Mouse (Mus musculus) limb, embryonic 12.5 days (tissue): ENCODE data around the gene Arfip1. TPM values are rescaled to one million over a fixed set of nuclear protein-coding genes. Genes with fewer than 3 reads are reported as not detected.

Source experiments
- ATAC-seq: fragments of 200-750 bp; cut with Nextera tagmentation; 2 replicates; pipeline ENCODE4 v1.8.0; 2017; ENCODE audit warnings: low read depth, moderate TSS enrichment; ENCODE audit not compliant: insufficient number of reproducible peaks, insufficient read depth, low FRiP score, low TSS enrichment
- H3K27ac ChIP-seq: fragments of 300-500 bp; sonication (generic); 2 replicates; pipeline ENCODE4 v1.5.1; 2016; ENCODE audit warnings: mild to moderate bottlenecking, moderate library complexity
- H3K27me3 ChIP-seq: fragments of 300-500 bp; sonication (generic); 2 replicates; pipeline ENCODE4 v1.6.1; 2016; ENCODE audit warnings: mild to moderate bottlenecking, moderate library complexity
- H3K36me3 ChIP-seq: fragments of 300-500 bp; sonication (generic); 2 replicates; pipeline ENCODE4 v1.6.1; 2016; ENCODE audit warnings: mild to moderate bottlenecking, moderate library complexity
- H3K4me1 ChIP-seq: fragments of 300-500 bp; sonication (generic); replicated peaks from 2 replicates; pipeline ENCODE4 v1.6.1; 2016
- H3K4me2 ChIP-seq: fragments of 300-500 bp; sonication (generic); 2 replicates; pipeline ENCODE4 v1.6.1; 2016; ENCODE audit warnings: mild to moderate bottlenecking, moderate library complexity
- H3K4me3 ChIP-seq: fragments of 300-500 bp; sonication (generic); replicated peaks from 2 replicates; pipeline ENCODE4 v1.5.1; 2016; ENCODE audit warnings: mild to moderate bottlenecking
- H3K9ac ChIP-seq: fragments of 300-500 bp; sonication (generic); replicated peaks from 2 replicates; pipeline ENCODE4 v1.6.1; 2016; ENCODE audit warnings: mild to moderate bottlenecking, moderate library complexity
- H3K9me3 ChIP-seq: fragments of 300-500 bp; sonication (generic); 2 replicates; pipeline ENCODE4 v1.6.1; 2016; ENCODE audit warnings: mild to moderate bottlenecking, moderate library complexity
- WGBS: fragments of 180-500 bp; shearing (Covaris S2); methylation state at CpG from one replicate; pipeline ENCODE4 v1.1.7; 2016; 5-methylcytosine and 5-hydroxymethylcytosine counted together
- polyA plus RNA-seq: library from polyadenylated mRNA; unstranded; fragments of >200 nt; fragmentation: Nextera tagmentation; extraction: Ambion mirVana; gene quantifications from 2 replicates; pipeline ENCODE4 v1.2.1, GENCODE M21; 2016

Gene Arfip1
- polyA plus RNA-seq, 1 experiment from 2014 or later = 35.5 TPM

DNA sequence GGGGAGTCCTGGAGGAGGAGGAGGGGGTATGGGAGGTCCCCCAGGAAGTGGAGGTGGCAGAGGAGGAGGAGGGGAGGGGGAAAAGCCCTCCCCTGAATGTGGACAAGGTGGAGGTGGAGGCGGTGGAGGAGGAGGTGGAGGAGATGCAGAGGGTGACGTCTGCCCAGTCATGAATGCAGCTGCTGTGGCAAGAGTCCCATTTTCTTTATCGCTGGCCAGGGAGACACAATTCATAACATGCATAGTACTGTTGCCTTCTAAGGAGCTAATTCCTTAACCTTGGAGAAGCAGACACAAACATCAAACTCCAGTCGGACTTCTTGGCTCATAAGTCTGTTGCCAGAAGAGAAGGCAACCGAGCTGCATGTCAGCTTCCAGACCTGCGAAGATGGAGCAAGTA, 108.0 kb downstream of the Arfip1 start:
- WGBS = 80% methylated on average over 6 of the region's 6 CpGs
- H3K4me1 ChIP-seq = peaks cover 31% of the 10 kb centered on the region
- no peak overlapping the region for H3K4me2 ChIP-seq
- H3K27me3 ChIP-seq = peaks cover 38% of the 10 kb centered on the region
- no peaks in the 10 kb centered on the region for H3K9me3 ChIP-seq
- H3K36me3 ChIP-seq = no peaks in the 10 kb centered on the region
- no peak overlapping the region for H3K4me3 ChIP-seq
- H3K9ac ChIP-seq = no peak overlapping the region
- ATAC-seq = no peak
- no peak overlapping the region for H3K27ac ChIP-seq

DNA sequence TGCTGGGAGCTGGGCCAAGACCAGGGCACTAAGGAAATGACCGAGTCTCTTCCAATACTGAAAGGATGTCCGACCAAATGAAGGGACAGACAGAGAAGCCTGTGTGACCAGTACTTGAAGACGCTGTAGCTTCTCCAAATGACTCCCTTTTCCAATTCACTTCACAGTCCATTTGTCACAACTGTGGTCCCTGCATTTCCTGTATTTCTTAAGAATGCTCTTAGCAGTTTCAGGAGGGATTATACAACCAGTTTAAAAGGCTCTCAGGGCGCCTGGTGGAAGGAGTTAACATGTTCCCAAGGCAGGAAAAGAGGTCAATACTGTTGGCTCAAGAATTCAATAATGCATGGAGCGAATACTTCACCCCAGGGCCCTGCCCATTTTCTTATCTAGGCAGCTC, 109.5 kb downstream of the Arfip1 start:
- H3K4me2 ChIP-seq = no peak overlapping the region
- no peak overlapping the region for H3K27ac ChIP-seq
- H3K36me3 ChIP-seq = no peaks in the 10 kb centered on the region
- no peaks in the 10 kb centered on the region for H3K9me3 ChIP-seq
- peaks cover 25% of the 10 kb centered on the region for H3K4me1 ChIP-seq
- 49% methylated on average over 5 of the region's 5 CpGs for WGBS
- peaks cover 23% of the 10 kb centered on the region for H3K27me3 ChIP-seq
- H3K4me3 ChIP-seq = no peak overlapping the region
- H3K9ac ChIP-seq = no peak overlapping the region
- no peak for ATAC-seq

DNA sequence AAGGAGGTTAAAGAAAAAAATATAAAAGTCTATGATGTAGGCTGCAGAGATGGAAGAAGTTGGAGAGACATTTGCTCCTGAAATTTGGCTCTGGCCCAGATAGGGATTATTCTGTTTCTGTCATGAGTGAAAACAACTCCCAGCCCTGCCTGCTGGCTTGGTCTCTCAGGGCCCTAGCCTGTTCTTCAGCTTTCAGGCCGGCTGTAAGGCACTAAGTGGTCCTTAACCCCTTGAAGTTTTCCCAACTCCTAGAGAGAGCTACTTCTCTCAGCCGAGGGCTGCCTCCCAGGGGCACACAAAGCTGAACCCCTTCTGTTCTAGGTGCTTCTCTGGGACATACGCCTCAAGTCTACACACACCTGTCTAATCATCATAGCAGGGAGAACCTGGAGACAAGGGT, 109.9 kb downstream of the Arfip1 start:
- H3K36me3 ChIP-seq = no peaks in the 10 kb centered on the region
- no peak overlapping the region for H3K27ac ChIP-seq
- peaks cover 25% of the 10 kb centered on the region for H3K4me1 ChIP-seq
- no peak overlapping the region for H3K4me2 ChIP-seq
- no peak overlapping the region for H3K4me3 ChIP-seq
- peaks cover 19% of the 10 kb centered on the region for H3K27me3 ChIP-seq
- WGBS = 38% methylated on average over 3 of the region's 3 CpGs
- ATAC-seq = no peak
- H3K9ac ChIP-seq = no peak overlapping the region
- H3K9me3 ChIP-seq = no peaks in the 10 kb centered on the region

DNA sequence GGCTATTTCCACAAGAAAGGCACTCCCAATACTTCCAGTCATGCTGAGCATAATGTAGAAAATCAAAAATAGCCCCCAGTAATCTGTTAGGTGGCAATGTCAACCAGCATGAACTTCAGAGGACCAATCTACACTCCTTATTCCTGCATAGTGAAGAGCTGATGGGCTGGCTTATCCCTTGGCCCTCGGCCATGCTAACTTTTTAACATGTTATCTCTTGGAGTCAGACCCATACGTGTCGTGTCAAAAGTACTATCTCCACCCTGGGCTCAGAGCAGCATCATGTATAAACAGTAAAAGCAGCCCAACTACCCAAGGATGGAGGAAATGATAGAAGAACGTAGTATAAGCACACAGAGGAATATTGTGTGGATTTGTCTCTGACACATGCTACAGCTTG, 111.3 kb downstream of the Arfip1 start:
- Histone ChIP-seq H3K27me3 (peaks cover 10% of the 10 kb centered on the region; the same call in 1 of the 2 replicates), H3K27ac (no peak overlapping the region), H3K36me3 (no peaks in the 10 kb centered on the region), H3K9me3 (no peaks in the 10 kb centered on the region), H3K4me3 (no peak overlapping the region), H3K4me2 (no peak overlapping the region), H3K9ac (no peak overlapping the region), H3K4me1 (peaks cover 25% of the 10 kb centered on the region)
- ATAC-seq = no peak
- WGBS = 92% methylated on average over 4 of the region's 4 CpGs

DNA sequence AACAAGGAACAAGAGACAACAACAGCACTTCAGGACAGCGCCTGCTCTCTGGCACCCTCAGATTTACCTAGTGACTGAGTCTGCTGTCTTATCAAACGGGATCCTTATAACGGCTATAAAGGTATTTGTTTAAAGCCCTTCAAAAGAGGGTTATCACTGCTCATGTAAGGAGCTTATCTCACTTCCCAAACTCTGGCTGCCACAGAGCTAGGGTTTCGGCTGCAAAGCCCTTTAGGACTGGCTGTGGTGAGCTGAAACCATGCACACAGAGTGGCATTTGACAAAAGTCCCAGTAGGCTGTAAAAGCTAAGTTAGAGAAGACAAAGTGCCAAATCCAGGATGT, 114.3 kb downstream of the Arfip1 start:
- peaks cover 10% of the 10 kb centered on the region for H3K4me1 ChIP-seq
- no peak overlapping the region for H3K4me2 ChIP-seq
- H3K27me3 ChIP-seq = no peaks in the 10 kb centered on the region
- H3K4me3 ChIP-seq = no peak overlapping the region
- H3K36me3 ChIP-seq = no peaks in the 10 kb centered on the region
- H3K9me3 ChIP-seq = no peaks in the 10 kb centered on the region
- no peak overlapping the region for H3K27ac ChIP-seq
- no peak overlapping the region for H3K9ac ChIP-seq
- WGBS = 43% methylated on average over 4 of the region's 4 CpGs
- no peak for ATAC-seq

DNA sequence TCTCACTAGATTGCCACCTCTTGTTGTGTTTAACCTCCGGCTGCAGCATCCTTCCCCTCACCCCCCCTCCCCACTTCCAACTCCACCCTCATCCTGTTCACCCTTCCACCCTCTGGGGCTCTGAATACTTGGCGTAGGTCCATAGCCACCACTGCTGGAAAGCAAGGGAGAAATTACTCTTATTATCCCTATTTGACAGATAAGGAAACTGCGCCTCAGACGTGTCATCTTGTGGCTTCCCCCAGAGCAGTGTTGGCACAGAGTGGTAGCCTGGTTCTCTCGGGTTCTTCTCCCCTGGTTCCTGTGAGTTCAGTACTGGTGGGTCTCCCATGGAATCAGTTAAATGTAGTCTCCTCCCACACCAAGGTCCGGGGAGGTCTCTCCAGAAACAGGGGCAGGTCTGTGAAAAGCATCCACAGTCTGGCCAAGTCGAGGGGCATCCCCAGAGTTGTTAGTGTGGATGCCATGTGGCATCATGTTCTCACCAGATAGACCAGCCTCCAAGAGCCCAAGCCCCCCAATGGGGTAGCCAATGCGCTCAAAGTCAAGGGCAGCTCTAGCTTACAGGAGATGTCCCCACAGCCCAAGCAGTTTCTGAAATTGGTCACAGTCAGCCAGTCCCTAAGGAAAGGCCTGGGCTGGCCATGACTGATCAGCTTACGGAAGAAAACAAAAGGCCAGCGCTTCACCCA, 114.9 kb downstream of the Arfip1 start:
- H3K27me3 ChIP-seq = no peaks in the 10 kb centered on the region
- no peak overlapping the region for H3K9ac ChIP-seq
- no peak overlapping the region for H3K4me2 ChIP-seq
- 64% methylated on average over 10 of the region's 10 CpGs for WGBS
- no peaks in the 10 kb centered on the region for H3K9me3 ChIP-seq
- ATAC-seq = no peak
- no peak overlapping the region for H3K4me3 ChIP-seq
- peaks cover 5% of the 10 kb centered on the region for H3K4me1 ChIP-seq
- H3K36me3 ChIP-seq = no peaks in the 10 kb centered on the region
- no peak overlapping the region for H3K27ac ChIP-seq

DNA sequence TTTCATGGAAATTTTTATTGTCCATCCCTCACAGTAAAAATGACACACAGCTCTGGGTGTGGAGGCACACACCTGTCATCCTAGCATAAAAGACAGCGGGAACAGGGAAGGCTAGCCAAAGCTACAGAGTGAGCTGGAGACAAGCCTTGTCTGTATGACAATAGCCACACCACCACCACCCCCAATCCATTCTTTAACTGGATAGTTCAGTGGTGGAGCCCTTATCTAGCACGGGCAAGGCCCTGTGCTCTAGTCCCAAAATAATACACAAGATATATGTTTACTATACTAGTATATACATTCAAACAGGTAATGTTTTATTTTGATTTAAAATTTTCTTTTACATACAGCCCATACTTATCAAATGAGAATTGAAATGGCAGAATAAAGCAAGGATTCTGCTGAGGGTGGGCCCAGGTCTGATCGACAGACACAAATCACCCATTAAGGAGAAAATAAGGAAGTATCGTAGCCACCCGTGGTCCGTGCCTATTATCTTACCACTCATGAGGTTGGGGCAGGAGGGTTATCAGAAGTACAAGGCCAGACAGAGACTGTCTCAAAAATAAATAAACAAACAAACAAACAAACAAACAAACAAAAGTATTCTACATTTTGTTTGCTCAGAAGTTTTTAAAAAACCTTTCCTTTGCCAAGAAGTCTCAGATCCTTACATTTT, 116.5 kb downstream of the Arfip1 start:
- H3K4me2 ChIP-seq = no peak overlapping the region
- no peak for ATAC-seq
- no peak overlapping the region for H3K9ac ChIP-seq
- H3K27ac ChIP-seq = no peak overlapping the region
- no peaks in the 10 kb centered on the region for H3K9me3 ChIP-seq
- H3K4me3 ChIP-seq = no peak overlapping the region
- no peaks in the 10 kb centered on the region for H3K27me3 ChIP-seq
- H3K36me3 ChIP-seq = no peaks in the 10 kb centered on the region
- WGBS = 77% methylated on average over 6 of the region's 6 CpGs
- H3K4me1 ChIP-seq = peaks cover 11% of the 10 kb centered on the region

DNA sequence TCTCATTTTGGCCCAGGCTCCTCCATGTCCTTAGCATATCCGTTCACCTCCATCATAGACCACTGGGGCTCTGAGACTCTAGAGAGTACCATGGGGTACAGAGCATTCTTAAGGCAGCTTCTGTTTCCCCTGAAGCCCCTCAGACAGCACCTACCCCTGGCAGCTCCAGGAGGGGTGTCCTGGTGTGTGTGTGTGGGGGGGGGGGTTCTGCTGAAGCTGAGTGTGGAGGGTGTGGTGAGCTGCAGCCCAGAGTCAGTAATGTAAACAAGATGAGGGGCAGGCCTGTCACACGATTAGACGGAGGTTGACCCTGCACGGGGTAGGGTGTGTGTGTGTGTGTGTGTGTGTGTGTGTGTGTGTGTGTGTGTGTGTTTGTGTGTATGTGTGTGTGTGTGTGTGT, 120.7 kb downstream of the Arfip1 start:
- H3K4me3 ChIP-seq = no peak overlapping the region
- H3K36me3 ChIP-seq = no peaks in the 10 kb centered on the region
- no peak overlapping the region for H3K9ac ChIP-seq
- H3K4me2 ChIP-seq = no peak overlapping the region
- peak; percentile 66; the same call in 1 of the 2 replicates for ATAC-seq
- H3K27ac ChIP-seq = no peak overlapping the region
- peaks cover 31% of the 10 kb centered on the region for H3K4me1 ChIP-seq
- H3K27me3 ChIP-seq = no peaks in the 10 kb centered on the region
- H3K9me3 ChIP-seq = no peaks in the 10 kb centered on the region
- WGBS = 30% methylated on average over 4 of the region's 4 CpGs

DNA sequence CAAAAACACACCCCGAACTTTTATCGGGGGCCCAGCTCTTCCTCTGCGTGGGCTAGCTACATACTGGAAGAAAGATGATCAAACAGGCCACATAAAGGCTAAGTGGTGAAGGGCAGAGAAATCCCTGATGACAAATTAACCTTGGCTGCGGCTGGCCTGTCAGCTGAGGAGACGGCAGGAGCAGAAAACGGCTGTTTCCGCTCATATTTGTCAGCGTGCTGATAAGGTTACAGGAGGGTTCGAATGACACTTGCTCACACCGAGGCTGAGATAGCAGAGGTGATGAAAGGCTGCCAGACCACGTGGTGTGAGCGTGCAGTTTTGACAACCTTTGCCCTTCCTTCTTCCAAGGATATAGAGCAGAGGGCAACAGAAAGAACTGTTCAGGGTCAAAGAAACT, 121.5 kb downstream of the Arfip1 start:
- 13% methylated on average over 12 of the region's 12 CpGs for WGBS
- Histone ChIP-seq H3K27me3 (no peaks in the 10 kb centered on the region), H3K9ac (no peak overlapping the region), H3K4me3 (no peak overlapping the region), H3K27ac (no peak overlapping the region), H3K9me3 (no peaks in the 10 kb centered on the region), H3K4me2 (no peak overlapping the region; the same call in 1 of the 2 replicates), H3K36me3 (no peaks in the 10 kb centered on the region), H3K4me1 (peaks cover 31% of the 10 kb centered on the region)
- no peak for ATAC-seq

DNA sequence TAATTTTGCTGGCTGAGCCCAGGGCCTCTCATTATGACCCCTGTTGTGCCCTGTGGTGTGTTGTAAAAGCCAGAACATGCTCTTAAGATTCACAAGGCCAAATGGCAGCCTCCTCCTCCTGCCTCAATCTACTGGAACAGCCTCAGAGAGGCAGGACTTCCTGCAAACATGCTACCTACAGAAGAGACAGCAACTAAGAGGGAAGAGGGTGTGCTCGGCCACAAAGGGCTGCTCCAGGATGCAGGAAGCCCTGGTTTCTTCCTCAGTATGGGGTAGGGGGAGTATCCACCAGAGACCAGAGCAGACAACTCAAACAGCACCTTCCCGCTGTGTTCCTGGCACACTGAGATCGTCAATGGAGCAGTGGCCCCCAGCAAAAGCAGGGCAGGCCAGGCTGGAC, 121.9 kb downstream of the Arfip1 start:
- no peaks in the 10 kb centered on the region for H3K27me3 ChIP-seq
- no peaks in the 10 kb centered on the region for H3K9me3 ChIP-seq
- no peak for ATAC-seq
- H3K4me1 ChIP-seq = peaks cover 31% of the 10 kb centered on the region
- H3K9ac ChIP-seq = no peak overlapping the region
- H3K27ac ChIP-seq = no peak overlapping the region
- WGBS = 18% methylated on average over 3 of the region's 3 CpGs
- H3K4me2 ChIP-seq = no peak overlapping the region; the same call in 1 of the 2 replicates
- H3K36me3 ChIP-seq = no peaks in the 10 kb centered on the region
- H3K4me3 ChIP-seq = no peak overlapping the region

DNA sequence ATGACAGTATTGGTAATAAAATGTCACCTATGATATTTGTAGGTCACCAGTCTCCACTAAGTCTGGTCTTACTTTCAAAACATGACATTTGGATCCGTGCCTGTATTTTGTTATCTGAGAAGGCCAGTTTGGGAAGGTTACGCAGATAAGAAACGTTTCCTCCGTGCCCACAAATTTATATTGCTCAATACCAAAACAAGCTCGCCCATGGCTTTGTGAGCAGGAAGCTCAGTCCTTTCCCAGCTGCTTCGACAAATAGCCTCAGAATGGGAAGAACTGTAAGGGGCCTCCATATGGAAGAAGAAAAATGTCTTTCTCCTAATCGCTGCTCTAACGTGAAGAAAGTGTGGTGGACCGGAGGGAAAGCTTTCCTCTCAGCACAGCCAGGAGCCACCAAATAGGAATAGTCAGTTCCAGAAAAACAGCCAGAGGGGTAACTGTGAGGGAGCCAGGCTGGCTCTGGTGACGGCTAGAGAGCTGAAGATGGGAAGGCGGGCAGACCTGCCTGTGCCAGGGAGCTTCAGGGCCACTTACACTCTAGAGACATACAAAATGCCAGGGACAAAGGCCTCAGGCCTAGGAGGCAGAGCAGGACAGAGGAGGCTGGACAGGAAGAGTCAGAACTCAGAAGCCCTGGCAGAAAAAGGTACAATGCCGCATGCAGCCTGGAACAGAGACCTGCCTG, 126.5 kb downstream of the Arfip1 start:
- H3K4me2 ChIP-seq = no peak overlapping the region
- 77% methylated on average over 12 of the region's 12 CpGs for WGBS
- no peaks in the 10 kb centered on the region for H3K9me3 ChIP-seq
- H3K9ac ChIP-seq = no peak overlapping the region
- no peak overlapping the region for H3K4me3 ChIP-seq
- no peak overlapping the region for H3K27ac ChIP-seq
- no peaks in the 10 kb centered on the region for H3K27me3 ChIP-seq
- no peaks in the 10 kb centered on the region for H3K36me3 ChIP-seq
- ATAC-seq = no peak
- peaks cover 18% of the 10 kb centered on the region for H3K4me1 ChIP-seq
